In the genomic region with DNA sequence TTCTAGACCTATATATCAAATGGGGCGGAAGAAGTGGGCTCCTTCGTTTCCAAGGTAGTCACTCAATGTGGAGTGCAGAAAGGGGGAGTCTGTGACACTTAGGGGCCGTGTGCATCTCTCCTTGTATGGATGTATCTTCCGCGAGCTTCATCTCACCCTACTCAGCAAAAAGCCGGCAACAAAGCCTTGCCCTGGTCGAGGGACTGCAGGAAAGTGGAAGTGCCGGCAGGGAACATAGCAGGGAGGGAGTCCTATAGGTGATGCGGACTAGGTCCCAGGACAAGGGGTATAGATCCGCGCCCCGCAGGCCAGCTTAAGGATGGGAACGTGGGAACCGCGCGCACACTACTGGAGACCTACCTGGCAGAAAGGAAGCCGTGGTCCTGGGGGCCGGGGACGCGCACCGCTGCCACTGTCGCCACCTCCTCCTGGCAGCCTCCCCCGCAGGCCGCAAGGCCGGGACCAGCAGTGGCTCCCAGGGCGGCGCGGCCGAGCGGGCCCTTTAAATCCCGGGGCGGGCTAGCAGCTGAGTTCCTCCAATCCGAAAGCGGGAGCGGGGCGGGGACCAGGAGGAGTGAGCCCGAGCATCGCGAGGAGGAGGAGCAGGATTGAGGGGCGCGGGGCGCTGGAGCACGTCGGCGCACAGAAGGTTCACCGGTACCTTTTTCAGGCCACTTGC, we compare ENCODE assay signal across 8 mouse cellular contexts. TPM values are rescaled to one million over a fixed set of nuclear protein-coding genes. Genes with fewer than 3 reads are reported as not detected.
A peak's percentile ranks its signal among the peaks of the same experiment; 100 is the strongest.
DNase-seq lines count a peak whose midpoint lies in the region; ATAC-seq lines count a peak whose summit lies in the region.

Gene Porcn (minus strand): TSS at position 511 of the 679 bp plus-strand sequence.

- H3K27me3 ChIP-seq in hindbrain, embryonic 16.5 days (replicated peaks; ENCODE audit: control insufficient read depth, insufficient read depth, low read length): no peaks in the 10 kb centered on the region

- H3K27ac ChIP-seq in hindbrain, embryonic 16.5 days (ENCODE audit: low read depth, low read length): peak within 1 kb of the TSS; percentile 75

- peak; percentile 96 for ATAC-seq in hindbrain, embryonic 16.5 days
- peak; percentile 77 for ATAC-seq in megakaryocyte, adult 5-6 weeks (ENCODE audit: poor library complexity, severe bottlenecking)

- H3K4me2 ChIP-seq in hindbrain, embryonic 16.5 days (ENCODE audit: low read length): peak within 1 kb of the TSS; percentile 54

- H3K9ac ChIP-seq in hindbrain, embryonic 16.5 days (ENCODE audit: low read depth, low read length): peak within 1 kb of the TSS; percentile 66

- no peaks in the 10 kb centered on the region for H3K4me1 ChIP-seq in hindbrain, embryonic 16.5 days (ENCODE audit: control insufficient read depth, insufficient read depth, low read depth, low read length)

- H3K9me3 ChIP-seq in hindbrain, embryonic 16.5 days (ENCODE audit: control insufficient read depth, low read length): no peaks in the 10 kb centered on the region

- H3K36me3 ChIP-seq in hindbrain, embryonic 16.5 days (ENCODE audit: control insufficient read depth, insufficient read depth, low read length): no peaks in the 10 kb centered on the region

- H3K4me3 ChIP-seq in hindbrain, embryonic 16.5 days (ENCODE audit: low read length): peak within 1 kb of the TSS; percentile 49

- peak; percentile 81 for DNase-seq in adrenal gland, adult 8-10 months
- DNase-seq in embryo, embryonic 10 days (ENCODE audit: low spot score): peak; percentile 88
- DNase-seq in gastrocnemius, adult 8-10 months (ENCODE audit: low spot score in 2 of 2): peak; percentile 62 to 71
- peak; percentile 54 to 78 for DNase-seq in left cerebral cortex, adult 8-10 months (ENCODE audit: low spot score in 2 of 2)
- peak; percentile 85 for DNase-seq in right cerebral cortex, postnatal 14 days
- DNase-seq in urinary bladder, postnatal 25 days (ENCODE audit: low spot score): peak; percentile 61

- 18% methylated on average over 33 of the region's 46 CpGs for WGBS in hindbrain, embryonic 16.5 days

RNA-seq across cellular contexts. Expression of gene Porcn, which starts in this region (rescaled TPM):
- 10 to 100 TPM in 2 of 4 experiments, 1 to 10 TPM in 2; 7.4 to 16.0 (median 12.3) TPM for total RNA-seq in adrenal gland, adult 8-10 months (2022)
- 1 to 10 TPM; 3.3 to 5.1 (median 4.2) TPM for total RNA-seq in gastrocnemius, adult 8-10 months (2022)
- polyA plus RNA-seq in hindbrain, embryonic 16.5 days (2015; fragmentation: Nextera tagmentation; extraction: Ambion mirVana): 50.7 and 55.4 TPM in 2 replicates
- total RNA-seq in left cerebral cortex, adult 8-10 months (2022): 10 to 100 TPM; 66.0 to 71.8 (median 70.8) TPM
- 0.27 TPM in 1 of 2 replicates, not detected in the other for total RNA-seq in megakaryocyte, adult 5-6 weeks (2015)
- total RNA-seq in megakaryocyte, adult 5-6 weeks (2017): 0.22 and 0.41 TPM in 2 replicates

Comparison
In these comparisons a context has a peak if more than half of its experiments do, and no peak if none do; other contexts are left out.
1. Peak in every context shown above with its lines: DNase-seq, ATAC-seq, H3K4me3 ChIP-seq and H3K27ac ChIP-seq.
2. Peak in ATAC-seq in megakaryocyte, adult 5-6 weeks; RNA of the gene not detected or under 1 TPM.